Mouse (Mus musculus): Measurements from ENCODE around the gene Fgf2. TPM values are rescaled to one million over a fixed set of nuclear protein-coding genes. Genes with fewer than 3 reads are reported as not detected.
A peak's percentile ranks its signal among the peaks of the same experiment; 100 is the strongest.

Fgf2 gene
- total RNA-seq, 4 experiments from 2014 or later, result 5.9 to 11.5 (median 7.3) TPM

DNA sequence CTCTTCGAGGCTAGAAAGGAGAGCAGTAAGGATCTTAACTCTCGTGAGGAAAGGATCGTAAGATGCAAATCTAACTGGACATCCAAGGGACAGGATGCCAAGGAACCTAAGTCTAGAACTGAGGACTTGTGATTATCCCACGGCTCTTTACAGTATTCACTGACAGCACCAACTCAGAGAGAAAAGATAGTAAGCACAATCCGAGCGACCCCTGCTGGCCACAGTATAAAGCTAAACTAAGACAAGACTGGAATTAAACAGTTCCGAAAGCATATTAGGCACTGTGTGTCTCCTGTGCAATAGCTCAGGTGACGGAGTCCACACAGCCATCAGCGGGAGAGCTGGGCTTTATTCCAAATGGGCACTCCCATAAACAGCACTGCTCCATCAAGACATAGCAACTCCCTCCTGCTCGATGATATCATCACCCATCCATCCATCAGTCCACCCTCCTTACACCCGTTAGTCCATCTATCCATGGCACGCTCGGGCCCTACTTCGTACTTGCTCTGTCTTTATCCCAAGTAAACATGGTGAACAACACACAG, 66.3 kb downstream of the Fgf2 start:
- peak; percentile 64 to 73 for DNase-seq (ENCODE audit: low spot score in 2 of 2)

DNA sequence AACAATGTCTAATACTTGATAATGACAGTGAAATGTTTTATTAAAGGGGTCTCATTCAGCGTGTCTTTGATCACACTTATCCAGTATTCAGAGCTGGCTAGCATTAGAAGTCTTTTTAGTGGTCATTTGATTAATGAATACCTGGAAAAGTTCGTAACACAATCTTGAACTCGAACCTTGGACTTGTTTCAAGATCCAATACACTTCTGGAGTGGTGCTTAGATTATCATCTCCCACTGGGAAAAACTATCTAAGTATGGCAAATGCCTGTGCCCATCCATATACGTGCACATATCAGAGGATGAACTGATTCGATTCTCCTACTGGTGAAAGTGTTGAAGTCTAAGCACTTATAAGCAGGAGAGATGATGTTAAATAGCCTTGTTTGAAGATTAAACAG, 70.2 kb downstream of the Fgf2 start:
- no peak for DNase-seq (ENCODE audit: low spot score in 2 of 2)

- no peak for DNase-seq (ENCODE audit: low spot score in 2 of 2)
Observed at GRCm38 (mm10) chr3:37418961-37419457, 70.9 kb downstream of the Fgf2 start.

DNA sequence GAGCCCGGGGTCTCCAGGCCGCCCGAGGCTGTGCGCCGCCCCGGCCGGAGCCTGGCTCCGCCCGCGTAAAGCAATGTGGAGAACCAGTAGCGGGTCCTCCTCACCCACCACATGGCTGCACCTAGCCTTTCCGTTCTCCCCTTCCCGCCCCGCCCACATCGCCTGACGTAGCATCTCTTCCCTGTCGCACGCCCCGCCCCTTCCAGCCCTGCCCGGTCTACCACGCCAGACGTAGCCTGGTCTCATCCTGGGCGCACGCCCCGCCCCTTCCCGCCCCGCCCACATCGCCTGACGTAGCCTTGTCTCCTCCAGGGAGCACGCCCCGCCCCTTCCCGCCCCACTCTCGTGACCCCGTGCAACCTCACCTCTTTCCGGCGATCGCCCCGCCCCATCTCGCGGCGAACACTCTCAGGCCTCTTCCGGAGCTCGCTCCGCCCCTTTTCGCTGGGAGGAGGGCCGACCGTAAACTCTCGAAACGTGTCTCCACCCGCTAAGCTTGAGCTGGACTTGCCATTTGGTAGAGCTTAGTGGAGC, 71.4 kb downstream of the Fgf2 start, which contains the start of gene Spata5:
Gene Spata5, plus strand, starts transcription at position 439 of the 534 bp plus-strand sequence.
- DNase-seq (ENCODE audit: low spot score in 2 of 2), result peak; percentile 95 to 98

- DNase-seq (ENCODE audit: low spot score in 2 of 2), result peak; percentile 71 to 78
Observed at GRCm38 (mm10) chr3:37420072-37420471, 71.9 kb downstream of the Fgf2 start, which contains the start of gene Nudt6. Gene Nudt6 (minus strand): TSS chr3:37420211.

DNA sequence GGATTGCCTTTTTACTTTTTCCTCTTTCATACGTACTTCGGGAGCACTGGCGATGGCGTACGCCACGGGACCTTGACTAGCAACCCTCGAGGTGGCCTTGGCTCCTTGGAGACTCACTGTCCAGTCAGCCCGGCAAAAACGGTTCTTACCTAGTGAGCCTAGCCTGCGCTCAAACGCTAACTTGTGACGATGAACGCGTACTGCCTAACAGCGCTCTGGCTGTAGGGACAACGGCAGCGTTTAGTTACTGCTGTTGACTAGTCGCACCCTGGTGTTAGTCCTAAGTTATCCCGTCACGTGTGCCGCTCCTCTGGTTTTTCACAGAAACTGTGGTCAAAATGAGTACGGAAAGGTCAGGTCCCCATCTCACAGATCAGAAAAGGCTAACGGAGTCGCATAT, 72.5 kb downstream of the Fgf2 start:
- DNase-seq (ENCODE audit: low spot score in 2 of 2), result peak in 1 of 2 experiments; percentile 24

- DNase-seq (ENCODE audit: low spot score in 2 of 2), result no peak
Observed at GRCm38 (mm10) chr3:37421179-37421578, 73.0 kb downstream of the Fgf2 start.

GRCm38 (mm10) chr3:37426069-37426468, 77.9 kb downstream of the Fgf2 start:
- DNase-seq (ENCODE audit: low spot score in 2 of 2), result no peak

GRCm38 (mm10) chr3:37430359-37430758, 82.2 kb downstream of the Fgf2 start:
- no peak for DNase-seq (ENCODE audit: low spot score in 2 of 2)

DNA sequence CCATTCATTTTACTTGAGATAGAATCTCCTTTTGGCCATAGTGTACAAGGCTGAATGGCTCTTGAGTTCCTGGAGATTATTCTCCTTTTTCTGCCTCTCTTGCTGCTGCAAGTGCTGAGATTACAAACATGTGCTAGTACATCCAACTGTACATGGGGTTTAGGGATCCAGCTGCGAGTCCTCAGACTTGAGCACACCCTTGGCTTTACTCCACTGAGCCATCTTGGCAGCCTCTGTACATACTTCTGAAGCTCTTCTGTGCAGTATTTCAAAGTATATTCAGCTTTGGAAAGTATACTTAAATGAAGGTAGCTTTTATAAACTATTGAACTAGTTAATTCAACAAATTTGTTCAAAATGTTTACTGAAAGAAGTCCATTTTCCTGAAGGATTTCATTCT, 91.6 kb downstream of the Fgf2 start:
- no peak for DNase-seq (ENCODE audit: low spot score in 2 of 2)

GRCm38 (mm10) chr3:37443409-37443808, 95.3 kb downstream of the Fgf2 start:
- no peak for DNase-seq (ENCODE audit: low spot score in 2 of 2)

DNA sequence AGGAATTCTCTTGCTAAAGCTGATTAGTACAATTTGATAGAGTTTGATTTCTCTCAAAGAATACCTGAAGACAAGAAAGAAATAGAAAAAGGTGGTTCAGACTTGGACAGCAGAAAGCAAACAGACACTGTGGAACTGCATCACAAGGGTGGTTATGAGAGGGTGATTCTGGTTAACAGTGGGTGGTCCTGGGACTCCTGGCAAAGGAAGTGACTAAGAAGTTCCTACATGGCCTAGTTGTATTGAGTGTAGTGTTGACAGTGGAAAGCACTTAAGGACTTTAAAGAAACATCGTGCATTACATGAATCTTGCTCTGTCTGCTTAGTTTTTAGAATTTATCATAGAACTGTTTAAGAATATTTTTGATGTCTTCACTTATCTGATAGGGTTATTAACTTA, 107.8 kb downstream of the Fgf2 start:
- DNase-seq (ENCODE audit: low spot score in 2 of 2), result no peak

Other genes with a start within 250 kb of the Fgf2 start
- not detected for gene Il2, start 222.4 kb upstream of the Fgf2 start, total RNA-seq (2022)
- gene Il21, start 115.7 kb upstream of the Fgf2 start, total RNA-seq (2022), result not detected
- under 1 TPM; 0.36 to 0.82 (median 0.63) TPM for gene Bbs12, start 35.8 kb upstream of the Fgf2 start, total RNA-seq (2022)
- under 1 TPM in 1 of 4 experiments, not detected in 3; 0.63 TPM for gene Cetn4, start 35.6 kb upstream of the Fgf2 start, total RNA-seq (2022)
- gene Spata5, start 71.5 kb downstream of the Fgf2 start, total RNA-seq (2022), result 10 to 100 TPM; 10.2 to 12.4 (median 11.6) TPM
- gene Nudt6, start 71.9 kb downstream of the Fgf2 start, total RNA-seq (2022), result 10 to 100 TPM; 24.8 to 33.1 (median 31.6) TPM

Data from gastrocnemius, adult 8-10 months (tissue).